Mouse (Mus musculus) testis, postnatal 10 days (tissue): ENCODE measurements at regions not wholly inside any gene's neighbourhood (a gene's known extent, or its start where the extent isn't known, plus 50 kb on each side); places are given as distances from the start of the nearest gene placed in this dataset.

Experiments
- DNase-seq: peaks from one replicate; pipeline ENCODE4 v3.0.0; 2021; ENCODE audit warnings: low spot score

- no peak for DNase-seq
These were observed 120.3 kb downstream of the Etnk1 start for GRCm38 (mm10) chr6:143287322-143287721.

GRCm38 (mm10) chr6:143288491-143289130 is 121.6 kb downstream of the Etnk1 start:
- DNase-seq, result no peak

GRCm38 (mm10) chr6:143293648-143294047 is 126.6 kb downstream of the Etnk1 start:
- no peak for DNase-seq

- DNase-seq, result no peak
These were observed 131.4 kb downstream of the Etnk1 start for GRCm38 (mm10) chr6:143298391-143298790.

DNA sequence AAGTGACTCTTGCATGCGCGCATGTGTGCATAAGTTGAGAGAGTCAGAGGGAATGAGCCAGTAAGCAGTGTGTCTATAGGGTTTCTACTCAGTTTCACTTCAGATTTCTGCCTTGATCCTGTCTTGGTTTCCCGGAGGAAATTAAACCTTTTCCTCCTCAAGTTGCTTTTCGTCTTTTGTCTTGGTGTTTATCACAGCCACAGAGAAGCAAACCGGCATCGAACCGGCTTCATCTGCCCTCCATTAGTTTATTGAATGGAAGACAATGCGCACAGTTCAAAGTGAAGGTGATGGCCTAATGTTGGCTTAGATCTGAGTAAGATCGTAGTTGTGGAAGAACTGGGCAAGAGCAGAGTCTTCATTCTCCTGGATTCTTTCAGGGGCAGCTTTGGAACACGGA is 134.4 kb downstream of the Etnk1 start:
- DNase-seq, result no peak

- peak; percentile 58 for DNase-seq
These were observed 140.3 kb downstream of the Etnk1 start for GRCm38 (mm10) chr6:143307327-143307726.

GRCm38 (mm10) chr6:143315859-143316258 is 148.8 kb downstream of the Etnk1 start:
- peak; percentile 53 for DNase-seq

DNA sequence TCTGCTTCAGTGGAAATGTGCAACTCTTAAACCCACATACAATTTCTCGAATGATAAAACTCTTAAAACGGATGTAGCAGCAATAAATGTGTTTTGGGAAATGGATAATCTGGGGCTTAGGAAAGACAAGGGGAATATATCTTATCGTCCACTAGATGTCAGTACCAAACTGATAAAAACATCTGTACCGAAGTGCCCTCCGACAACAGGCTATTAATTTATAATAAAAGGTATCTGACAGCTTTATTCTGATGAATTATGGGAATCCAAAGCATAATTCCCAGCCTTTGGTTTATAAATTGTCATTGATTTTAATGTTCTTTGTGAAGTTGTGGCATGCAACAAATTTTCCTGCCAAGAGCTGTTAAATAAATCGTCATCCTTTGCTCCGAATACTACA is 153.4 kb downstream of the Etnk1 start:
- no peak for DNase-seq

- no peak for DNase-seq
These were observed 157.6 kb downstream of the Etnk1 start for GRCm38 (mm10) chr6:143324636-143325035.

GRCm38 (mm10) chr6:143326956-143327722 is 160.1 kb downstream of the Etnk1 start:
- DNase-seq, result no peak

DNA sequence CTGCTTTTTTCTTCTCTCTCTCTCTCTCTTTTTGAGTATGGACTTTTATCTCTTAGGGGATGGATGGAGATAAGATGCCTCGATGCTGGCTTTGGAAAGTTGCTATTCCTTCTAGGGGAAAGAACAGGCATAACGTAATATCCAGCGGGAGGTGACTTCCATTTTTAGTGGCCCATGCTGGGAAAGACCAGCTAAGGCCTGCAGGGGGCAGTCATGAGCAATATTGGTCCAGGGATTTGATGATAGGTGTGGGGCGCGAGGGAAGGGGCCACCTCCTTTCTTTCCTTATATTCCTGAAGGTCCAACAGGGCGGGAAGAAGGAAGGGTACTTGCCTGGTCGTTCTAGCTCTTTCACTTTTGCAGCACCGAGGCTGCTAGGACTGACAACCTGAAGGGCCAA is 160.8 kb downstream of the Etnk1 start:
- no peak for DNase-seq

- no peak for DNase-seq
These were observed 161.2 kb downstream of the Etnk1 start for GRCm38 (mm10) chr6:143328202-143328601.

DNA sequence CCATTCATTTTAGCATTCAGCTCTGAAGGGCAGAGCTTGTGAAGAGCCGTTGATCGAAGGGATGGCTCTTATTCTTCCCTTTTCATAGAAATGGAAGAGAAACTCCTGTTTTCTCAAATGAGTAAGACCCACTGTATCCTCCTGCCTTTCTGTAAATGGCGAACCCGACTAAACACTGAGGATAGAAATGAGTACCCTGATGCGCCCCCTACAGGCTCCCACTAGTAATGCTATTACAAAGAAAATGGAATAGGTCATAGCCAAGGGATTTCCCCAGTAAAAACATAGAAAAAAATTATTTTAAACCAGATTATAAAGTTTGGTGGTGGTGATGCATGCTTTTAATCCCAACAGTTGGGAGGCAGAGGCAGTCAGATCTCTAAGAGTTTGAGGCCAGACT is 162.1 kb downstream of the Etnk1 start:
- no peak for DNase-seq

DNA sequence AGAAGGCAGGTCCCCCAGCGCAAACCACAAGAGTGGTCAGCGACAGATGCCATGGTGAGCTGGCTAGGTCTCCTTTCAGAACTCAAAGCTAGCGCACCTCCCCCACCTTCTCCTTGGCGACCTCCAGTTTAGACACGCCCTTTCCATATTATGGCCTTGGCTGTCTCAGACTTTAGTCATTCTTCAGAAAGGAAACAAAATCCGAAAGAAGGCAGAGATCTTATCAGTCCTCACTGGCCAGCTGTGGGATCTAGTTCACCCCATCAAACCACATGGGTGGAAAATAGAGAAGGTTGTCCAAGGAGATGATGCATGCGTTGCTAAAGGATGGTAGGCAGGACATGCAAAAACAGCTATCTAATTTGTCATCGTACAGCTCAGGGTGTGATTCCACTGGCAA is 166.5 kb downstream of the Etnk1 start:
- DNase-seq, result no peak

GRCm38 (mm10) chr6:143336574-143336973 is 169.6 kb downstream of the Etnk1 start:
- DNase-seq, result no peak

DNA sequence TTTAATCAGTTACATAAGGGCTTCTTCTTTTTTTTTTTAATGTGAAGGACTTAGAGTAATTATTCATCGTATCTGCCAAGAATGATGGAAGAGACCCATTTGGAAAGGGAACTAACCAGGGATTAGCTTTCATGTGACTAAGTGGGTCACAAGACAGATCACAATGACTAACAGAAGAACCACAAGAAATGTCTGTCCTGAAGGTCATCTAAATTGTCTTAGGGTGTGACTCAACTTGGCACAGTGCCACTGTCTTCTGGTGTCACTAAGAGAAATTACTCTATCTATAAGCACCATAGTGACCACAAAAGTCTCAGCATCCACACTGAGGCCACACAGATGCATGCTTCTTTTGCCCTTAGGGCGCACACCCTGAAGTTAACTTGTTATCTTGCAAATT is 182.0 kb downstream of the Etnk1 start:
- no peak for DNase-seq

DNA sequence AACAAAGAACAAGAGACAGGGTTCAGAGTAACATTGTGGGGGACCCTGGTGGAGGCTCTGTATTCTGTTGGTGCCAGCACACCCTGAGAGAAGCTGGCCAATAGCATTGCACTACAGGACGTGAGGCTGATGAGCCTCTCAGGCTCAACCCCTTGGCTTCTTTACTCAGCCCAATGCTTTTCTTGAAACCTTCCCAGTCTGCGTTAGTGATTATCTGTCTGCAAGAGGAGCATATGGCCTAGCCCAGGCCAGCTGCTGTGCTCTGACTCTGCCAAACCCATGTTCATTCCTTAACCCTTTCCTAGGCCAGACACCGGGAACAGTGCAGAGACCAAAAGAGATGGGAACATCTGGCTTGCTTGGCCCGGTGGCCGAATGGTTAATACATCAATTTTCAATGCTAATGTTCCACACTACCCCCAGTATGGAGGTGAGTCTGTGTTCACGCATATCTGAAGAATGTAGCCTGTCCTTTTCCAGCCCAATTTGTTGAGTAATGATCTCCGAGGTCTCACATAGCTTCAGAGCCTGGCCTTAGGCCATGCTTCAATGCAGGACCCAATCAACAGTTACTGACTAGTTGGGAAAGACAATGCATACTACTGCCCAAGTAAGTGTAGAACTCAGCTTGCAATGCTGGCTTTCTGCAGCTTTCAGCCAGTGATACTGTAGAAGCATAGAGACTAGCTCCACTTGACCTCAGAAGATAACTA is 192.5 kb downstream of the Etnk1 start:
- no peak for DNase-seq

DNA sequence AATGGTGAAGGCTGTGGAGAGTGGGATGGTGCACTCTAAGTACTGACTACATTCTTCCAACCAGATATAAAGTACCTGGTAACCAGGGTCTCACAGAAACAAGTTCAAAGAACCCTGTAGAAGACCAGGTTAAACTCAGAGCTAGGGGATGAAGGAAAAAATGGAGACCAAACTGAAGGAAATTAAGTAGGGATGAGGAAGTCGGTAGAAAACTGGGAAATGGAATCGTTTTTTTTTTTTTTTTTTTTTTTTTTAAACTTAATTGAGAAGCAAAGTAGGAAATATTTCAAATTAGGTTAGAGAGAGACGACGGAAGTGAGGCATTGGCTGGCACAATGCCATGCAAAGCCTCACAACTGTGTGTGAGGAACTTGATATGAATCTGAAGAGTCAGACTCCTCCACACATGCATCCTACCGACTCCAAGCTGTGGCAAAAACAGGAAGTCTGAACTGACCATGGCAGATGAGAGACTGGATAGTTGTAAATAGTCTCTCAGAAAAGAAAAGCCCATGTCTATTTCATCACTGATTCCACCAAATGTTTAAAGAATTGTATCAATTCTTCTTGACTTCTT is 194.2 kb downstream of the Etnk1 start:
- no peak for DNase-seq

- no peak for DNase-seq
These were observed 194.9 kb downstream of the Etnk1 start for GRCm38 (mm10) chr6:143361963-143362362.

GRCm38 (mm10) chr6:143365840-143366239 is 198.8 kb downstream of the Etnk1 start:
- no peak for DNase-seq

GRCm38 (mm10) chr6:143367804-143368203 is 200.8 kb downstream of the Etnk1 start:
- no peak for DNase-seq

DNA sequence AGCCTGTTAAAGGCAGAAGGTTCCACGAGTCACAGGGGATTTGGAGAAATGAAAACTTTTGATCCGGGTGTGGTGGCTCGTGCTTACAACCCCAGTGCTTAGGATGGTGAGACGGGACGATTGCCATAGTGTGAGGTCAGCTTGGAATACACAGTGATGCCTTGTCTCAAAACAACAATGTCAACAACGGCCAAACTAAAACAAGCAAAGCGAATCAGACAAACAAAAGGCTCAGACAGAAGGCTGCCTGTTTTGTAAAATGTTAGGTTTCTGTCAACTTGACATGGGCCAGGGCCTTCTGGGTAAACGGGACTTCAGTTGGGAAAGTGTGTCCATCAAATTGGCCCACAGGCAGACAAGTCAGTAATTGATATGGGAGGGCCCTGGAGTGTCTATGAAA is 201.6 kb downstream of the Etnk1 start:
- no peak for DNase-seq

DNA sequence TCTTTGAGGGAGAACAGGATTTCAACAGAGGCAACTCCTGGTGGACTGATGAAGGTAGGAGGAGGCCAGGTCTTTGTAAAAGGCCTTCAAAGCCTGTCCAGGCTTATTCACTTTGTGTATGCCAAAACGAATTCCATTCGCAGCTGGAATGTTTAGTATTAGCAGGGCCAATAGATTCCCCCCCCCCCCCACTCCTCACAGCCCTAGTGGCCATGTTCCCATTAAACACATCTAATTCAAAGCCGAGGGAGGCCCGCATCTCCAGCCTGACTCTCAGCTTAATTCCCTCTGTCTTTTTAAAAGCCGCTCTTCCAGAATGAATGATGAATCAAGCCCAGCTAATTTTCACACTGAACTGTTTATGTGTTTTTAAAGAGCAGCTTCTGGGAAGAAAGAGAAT is 205.5 kb downstream of the Etnk1 start:
- DNase-seq, result no peak
